Comparison of ENCODE assay signal across 12 mouse cellular contexts in genomic region chr16:9092191-9092848, GRCm38 (mm10).
DNase-seq lines count a peak whose midpoint lies in the region; ATAC-seq lines count a peak whose summit lies in the region.
"Had no signal": no experiment of that assay in that cellular context is flagged by ENCODE, and none has a peak within 500 bp of the region (broad histone marks: within the 10 kb centered on the region; RNA-seq: fewer than 3 reads in every experiment).

No protein-coding gene starts in this region.

- 8% methylated on average over 11 of the region's 11 CpGs for WGBS in midbrain, embryonic 11.5 days
- 12% methylated on average over 11 of the region's 11 CpGs for WGBS in midbrain, embryonic 15.5 days
- 14% methylated on average over 11 of the region's 11 CpGs for WGBS in embryonic facial prominence, embryonic 13.5 days
- 9% methylated on average over 11 of the region's 11 CpGs for WGBS in forebrain, embryonic 16.5 days

- DNase-seq in midbrain, embryonic 11.5 days (ENCODE audit: low spot score, missing footprints) = peak; percentile 90
- peak; percentile 23 to 37 for DNase-seq in heart, postnatal 10 days
- peak; percentile 3 for DNase-seq in skeletal muscle tissue, adult 2 months (ENCODE audit: low read depth, low spot score)
- DNase-seq in left cerebral cortex, adult 11 months (ENCODE audit: low spot score) = no peak
- DNase-seq: right cerebral cortex, postnatal 25 days had no signal

- no peak overlapping the region; the same call in 1 of the 2 replicates for H3K4me2 ChIP-seq in midbrain, embryonic 11.5 days
- H3K4me2 ChIP-seq in midbrain, embryonic 15.5 days = no peak overlapping the region
- peak overlapping the region; percentile 22 for H3K4me2 ChIP-seq in embryonic facial prominence, embryonic 13.5 days
- no peak overlapping the region for H3K4me2 ChIP-seq in forebrain, embryonic 16.5 days (ENCODE audit: low read length)
- H3K4me2 ChIP-seq: hindbrain, embryonic 15.5 days; liver, embryonic 15.5 days had no signal

- H3K9me3 ChIP-seq in midbrain, embryonic 11.5 days (ENCODE audit: control insufficient read depth, low read length) = no peaks in the 10 kb centered on the region
- H3K9me3 ChIP-seq in midbrain, embryonic 15.5 days = no peaks in the 10 kb centered on the region
- no peaks in the 10 kb centered on the region for H3K9me3 ChIP-seq in embryonic facial prominence, embryonic 13.5 days
- H3K9me3 ChIP-seq in forebrain, embryonic 16.5 days (ENCODE audit: control insufficient read depth, low read length) = no peaks in the 10 kb centered on the region
- H3K9me3 ChIP-seq: G1E; hindbrain, embryonic 15.5 days; liver, embryonic 15.5 days had no signal

- H3K4me3 ChIP-seq in midbrain, embryonic 11.5 days (ENCODE audit: low read depth, low read length) = no peak overlapping the region
- H3K4me3 ChIP-seq in midbrain, embryonic 15.5 days = no peak overlapping the region
- no peak overlapping the region for H3K4me3 ChIP-seq in embryonic facial prominence, embryonic 13.5 days
- no peak overlapping the region for H3K4me3 ChIP-seq in forebrain, embryonic 16.5 days (replicated peaks; ENCODE audit: low read length)
- H3K4me3 ChIP-seq: hindbrain, embryonic 15.5 days; layer of hippocampus, adult 2 months; liver, embryonic 15.5 days had no signal

- H3K36me3 ChIP-seq in midbrain, embryonic 11.5 days (ENCODE audit: control insufficient read depth, insufficient read depth, low read length) = no peaks in the 10 kb centered on the region
- no peaks in the 10 kb centered on the region for H3K36me3 ChIP-seq in midbrain, embryonic 15.5 days (replicated peaks)
- no peaks in the 10 kb centered on the region for H3K36me3 ChIP-seq in embryonic facial prominence, embryonic 13.5 days
- no peaks in the 10 kb centered on the region for H3K36me3 ChIP-seq in forebrain, embryonic 16.5 days (ENCODE audit: control insufficient read depth, insufficient read depth)
- H3K36me3 ChIP-seq: G1E; hindbrain, embryonic 15.5 days; liver, embryonic 15.5 days had no signal

- intact Hi-C loops in heart, postnatal 10 days (cut with DNase I) = no loop called here

- H3K27ac ChIP-seq in midbrain, embryonic 11.5 days (ENCODE audit: low read depth, low read length) = no peak overlapping the region
- H3K27ac ChIP-seq in midbrain, embryonic 15.5 days = no peak overlapping the region
- H3K27ac ChIP-seq in embryonic facial prominence, embryonic 13.5 days = peak overlapping the region; percentile 84
- no peak overlapping the region for H3K27ac ChIP-seq in forebrain, embryonic 16.5 days (ENCODE audit: low read length)
- H3K27ac ChIP-seq: hindbrain, embryonic 15.5 days; layer of hippocampus, adult 2 months; liver, embryonic 15.5 days had no signal

- no peak overlapping the region for H3K9ac ChIP-seq in midbrain, embryonic 11.5 days (ENCODE audit: low read length)
- H3K9ac ChIP-seq in midbrain, embryonic 15.5 days = no peak overlapping the region
- H3K9ac ChIP-seq in embryonic facial prominence, embryonic 13.5 days = no peak overlapping the region
- no peak overlapping the region for H3K9ac ChIP-seq in forebrain, embryonic 16.5 days (replicated peaks; ENCODE audit: low read depth, low read length)
- H3K9ac ChIP-seq: hindbrain, embryonic 15.5 days; liver, embryonic 15.5 days had no signal

- no peaks in the 10 kb centered on the region for H3K27me3 ChIP-seq in midbrain, embryonic 11.5 days (ENCODE audit: control insufficient read depth, insufficient read depth, low read length)
- no peaks in the 10 kb centered on the region for H3K27me3 ChIP-seq in midbrain, embryonic 15.5 days (replicated peaks)
- H3K27me3 ChIP-seq in embryonic facial prominence, embryonic 13.5 days = no peaks in the 10 kb centered on the region
- no peaks in the 10 kb centered on the region for H3K27me3 ChIP-seq in forebrain, embryonic 16.5 days (replicated peaks; ENCODE audit: control insufficient read depth, insufficient read depth, low read length)
- H3K27me3 ChIP-seq: hindbrain, embryonic 15.5 days; liver, embryonic 15.5 days had no signal

- H3K4me1 ChIP-seq in midbrain, embryonic 11.5 days (ENCODE audit: control insufficient read depth, insufficient read depth, low read length) = peaks cover 9% of the 10 kb centered on the region
- H3K4me1 ChIP-seq in midbrain, embryonic 15.5 days = no peaks in the 10 kb centered on the region
- peaks cover 28% of the 10 kb centered on the region for H3K4me1 ChIP-seq in embryonic facial prominence, embryonic 13.5 days
- H3K4me1 ChIP-seq in forebrain, embryonic 16.5 days (replicated peaks; ENCODE audit: control insufficient read depth, insufficient read depth, low read length) = no peaks in the 10 kb centered on the region
- H3K4me1 ChIP-seq: liver, embryonic 15.5 days had no signal

- no peak for ATAC-seq in midbrain, embryonic 11.5 days (ENCODE audit: low FRiP score)
- no peak for ATAC-seq in midbrain, embryonic 15.5 days (replicated peaks)
- ATAC-seq in embryonic facial prominence, embryonic 13.5 days (ENCODE audit: insufficient number of reproducible peaks, insufficient read depth, low FRiP score, low TSS enrichment, low read depth) = peak; percentile 65; the same call in 1 of the 2 replicates
- ATAC-seq in forebrain, embryonic 16.5 days = no peak
